Mouse (Mus musculus): ENCODE data around the gene Rcan2.

- no peak for TF ChIP-seq POLR2A (IDR thresholded peaks at IDR 0.05; ENCODE audit: low read depth, low read length)
- TF ChIP-seq CTCF (IDR thresholded peaks at IDR 0.05; ENCODE audit: extremely low read depth, insufficient read length, insufficient replicate concordance, low read depth, low read length) = no peak
Measured at GRCm38 (mm10) chr17:43822630-43823029, 21.5 kb downstream of the Rcan2 start.
